Mouse (Mus musculus) liver, postnatal 0 days (tissue): ENCODE results near the gene Prg2.

ENCODE experiments used
- CTCF ChIP-seq: sonication (generic); IDR thresholded peaks from 2 replicates; pipeline ENCODE4 v1.5.1; 2016; ENCODE audit warnings: antibody characterized with exemption, low read depth
- EP300 ChIP-seq: IDR thresholded peaks from 2 replicates; pipeline ENCODE4 v1.6.1; 2016; ENCODE audit warnings: antibody characterized with exemption, low read depth, mild to moderate bottlenecking

GRCm38 (mm10) chr2:85014588-85014982, 34.3 kb downstream of the Prg2 start:
- no peak for TF ChIP-seq EP300
- TF ChIP-seq CTCF = no peak
